8 mouse cellular contexts compared by ENCODE assay signal in genomic region chr19:8713306-8713996, GRCm38 (mm10). TPM values are rescaled to one million over a fixed set of nuclear protein-coding genes. Genes with fewer than 3 reads are reported as not detected.
DNase-seq lines count a peak whose midpoint lies in the region; ATAC-seq and TF ChIP-seq lines count a peak whose summit lies in the region.

No protein-coding gene starts in this region.

- ATAC-seq in embryonic facial prominence, embryonic 14.5 days (ENCODE audit: low read depth): peak; percentile 91
- ATAC-seq in kidney, embryonic 14.5 days (ENCODE audit: low FRiP score, low TSS enrichment): peak; percentile 90
- ATAC-seq in limb, embryonic 14.5 days (ENCODE audit: low FRiP score, low read depth): peak; percentile 89
- ATAC-seq in midbrain, embryonic 16.5 days: peak; percentile 94

- H3K27me3 ChIP-seq in embryonic facial prominence, embryonic 14.5 days (replicated peaks; ENCODE audit: control insufficient read depth, insufficient read depth, low read length): no peaks in the 10 kb centered on the region
- no peaks in the 10 kb centered on the region for H3K27me3 ChIP-seq in kidney, embryonic 14.5 days (ENCODE audit: control insufficient read depth, insufficient read depth, low read length)
- H3K27me3 ChIP-seq in limb, embryonic 14.5 days (ENCODE audit: control insufficient read depth, insufficient read depth, low read length): no peaks in the 10 kb centered on the region
- H3K27me3 ChIP-seq in midbrain, embryonic 16.5 days (ENCODE audit: control insufficient read depth, insufficient read depth, low read depth, low read length): no peaks in the 10 kb centered on the region
- no peaks in the 10 kb centered on the region for H3K27me3 ChIP-seq in spleen, adult 2 months (ENCODE audit: control insufficient read depth, insufficient read depth, low read length)

- no peaks in the 10 kb centered on the region for H3K9me3 ChIP-seq in embryonic facial prominence, embryonic 14.5 days (ENCODE audit: control insufficient read depth, low read length)
- H3K9me3 ChIP-seq in kidney, embryonic 14.5 days (ENCODE audit: control insufficient read depth, low read length): no peaks in the 10 kb centered on the region
- H3K9me3 ChIP-seq in limb, embryonic 14.5 days (ENCODE audit: control insufficient read depth, low read length): no peaks in the 10 kb centered on the region
- no peaks in the 10 kb centered on the region for H3K9me3 ChIP-seq in midbrain, embryonic 16.5 days (replicated peaks; ENCODE audit: control insufficient read depth, low read length, poor library complexity, severe bottlenecking)

- H3K9ac ChIP-seq in embryonic facial prominence, embryonic 14.5 days (ENCODE audit: low read depth, low read length): peak overlapping the region; percentile 93
- H3K9ac ChIP-seq in kidney, embryonic 14.5 days (ENCODE audit: low read depth, low read length): peak overlapping the region; percentile 82
- peak overlapping the region; percentile 91 for H3K9ac ChIP-seq in limb, embryonic 14.5 days (ENCODE audit: low read depth, low read length, severe bottlenecking)
- peak overlapping the region; percentile 73 for H3K9ac ChIP-seq in midbrain, embryonic 16.5 days (ENCODE audit: low read depth, low read length)

- peak overlapping the region; percentile 95 for H3K27ac ChIP-seq in bone marrow, adult 2 months (ENCODE audit: control insufficient read depth, insufficient read depth, low read depth, low read length, poor library complexity)
- peak overlapping the region; percentile 94 for H3K27ac ChIP-seq in embryonic facial prominence, embryonic 14.5 days (replicated peaks; ENCODE audit: low read depth, low read length)
- peak overlapping the region; percentile 96 for H3K27ac ChIP-seq in kidney, embryonic 14.5 days (ENCODE audit: low read depth, low read length)
- H3K27ac ChIP-seq in limb, embryonic 14.5 days (replicated peaks; ENCODE audit: low read depth, low read length): peak overlapping the region; percentile 90
- peak overlapping the region; percentile 90 for H3K27ac ChIP-seq in midbrain, embryonic 16.5 days (ENCODE audit: low read length)
- peak overlapping the region; percentile 89 for H3K27ac ChIP-seq in spleen, adult 2 months (ENCODE audit: insufficient read depth, low read length)

- peaks cover 39% of the 10 kb centered on the region for H3K36me3 ChIP-seq in embryonic facial prominence, embryonic 14.5 days (ENCODE audit: control insufficient read depth, insufficient read depth, low read length)
- H3K36me3 ChIP-seq in kidney, embryonic 14.5 days (ENCODE audit: control insufficient read depth, insufficient read depth, low read length): peaks cover 36% of the 10 kb centered on the region
- peaks cover 39% of the 10 kb centered on the region for H3K36me3 ChIP-seq in limb, embryonic 14.5 days (ENCODE audit: control insufficient read depth, insufficient read depth, low read length)
- peaks cover 20% of the 10 kb centered on the region for H3K36me3 ChIP-seq in midbrain, embryonic 16.5 days (ENCODE audit: control insufficient read depth, insufficient read depth, low read length)
- H3K36me3 ChIP-seq in spleen, adult 2 months (ENCODE audit: control insufficient read depth, insufficient read depth, low read length): peaks cover 23% of the 10 kb centered on the region

- TF ChIP-seq POLR2A in bone marrow, adult 2 months (IDR thresholded peaks at IDR 0.05; ENCODE audit: borderline replicate concordance, control insufficient read depth, low read depth, low read length): peak; percentile 99
- peak; percentile 94; the same call in 1 of the 2 replicates for TF ChIP-seq POLR2A in limb, embryonic 14.5 days (IDR thresholded peaks at IDR 0.05; ENCODE audit: borderline replicate concordance, extremely low read depth, insufficient read depth, insufficient read length)
- peak; percentile 98 for TF ChIP-seq POLR2A in spleen, adult 2 months (IDR thresholded peaks at IDR 0.05; ENCODE audit: low read depth, low read length)

- H3K4me1 ChIP-seq in bone marrow, adult 2 months (ENCODE audit: control insufficient read depth, insufficient read depth, low read length): peaks cover 3% of the 10 kb centered on the region; the same call in 1 of the 2 replicates
- H3K4me1 ChIP-seq in embryonic facial prominence, embryonic 14.5 days (ENCODE audit: control insufficient read depth, insufficient read depth, low read length): peaks cover 19% of the 10 kb centered on the region
- peaks cover 19% of the 10 kb centered on the region; the same call in 1 of the 2 replicates for H3K4me1 ChIP-seq in kidney, embryonic 14.5 days (ENCODE audit: control insufficient read depth, insufficient read depth, low read length)
- peaks cover 28% of the 10 kb centered on the region for H3K4me1 ChIP-seq in limb, embryonic 14.5 days (ENCODE audit: control insufficient read depth, insufficient read depth, low read length)
- peaks cover 32% of the 10 kb centered on the region for H3K4me1 ChIP-seq in midbrain, embryonic 16.5 days (ENCODE audit: control insufficient read depth, insufficient read depth, low read length)
- H3K4me1 ChIP-seq in spleen, adult 2 months (ENCODE audit: control insufficient read depth, insufficient read depth, insufficient read length): peaks cover 6% of the 10 kb centered on the region; the same call in 1 of the 2 replicates

- peak; percentile 93 for DNase-seq in 3T3-L1 (ENCODE audit: low read depth, low spot score)
- DNase-seq in embryonic facial prominence, embryonic 14.5 days (ENCODE audit: low spot score): peak; percentile 93
- DNase-seq in heart, adult 9 months (ENCODE audit: low spot score in 2 of 2): peak; percentile 91 to 94
- DNase-seq in limb, embryonic 14.5 days (ENCODE audit: low spot score): peak; percentile 89
- DNase-seq in spleen, adult 2 months (ENCODE audit: low read depth in 1 of 2, low spot score in 2 of 2): peak; percentile 77 to 96

- peak; percentile 92 for TF ChIP-seq CTCF in bone marrow, adult 2 months (IDR thresholded peaks at IDR 0.05; ENCODE audit: control insufficient read depth, insufficient read depth, low read length)
- peak; percentile 75; the same call in 1 of the 2 replicates for TF ChIP-seq CTCF in spleen, adult 2 months (IDR thresholded peaks at IDR 0.05; ENCODE audit: extremely low read depth, insufficient read depth, insufficient read length, insufficient replicate concordance)

- peak overlapping the region; percentile 73 for H3K4me2 ChIP-seq in embryonic facial prominence, embryonic 14.5 days (ENCODE audit: low read depth, low read length)
- peak overlapping the region; percentile 72 for H3K4me2 ChIP-seq in kidney, embryonic 14.5 days (replicated peaks; ENCODE audit: low read depth, low read length)
- peak overlapping the region; percentile 68 for H3K4me2 ChIP-seq in limb, embryonic 14.5 days (replicated peaks; ENCODE audit: low read depth, low read length, severe bottlenecking)
- peak overlapping the region; percentile 75 for H3K4me2 ChIP-seq in midbrain, embryonic 16.5 days (ENCODE audit: low read length)

- peak overlapping the region; percentile 100 for H3K4me3 ChIP-seq in bone marrow, adult 2 months (replicated peaks; ENCODE audit: control insufficient read depth, low read depth, low read length)
- H3K4me3 ChIP-seq in embryonic facial prominence, embryonic 14.5 days (ENCODE audit: low read depth, low read length): peak overlapping the region; percentile 89
- H3K4me3 ChIP-seq in kidney, embryonic 14.5 days (ENCODE audit: low read length): peak overlapping the region; percentile 81
- peak overlapping the region; percentile 90 for H3K4me3 ChIP-seq in limb, embryonic 14.5 days (replicated peaks; ENCODE audit: low read length)
- peak overlapping the region; percentile 56 for H3K4me3 ChIP-seq in midbrain, embryonic 16.5 days (ENCODE audit: low read depth, low read length)
- H3K4me3 ChIP-seq in spleen, adult 2 months (ENCODE audit: extremely low read depth, insufficient read depth, insufficient read length): peak overlapping the region; percentile 92

- under 1% methylated on average over 51 of the region's 51 CpGs for WGBS in bone marrow, adult 2 months
- WGBS in embryonic facial prominence, embryonic 14.5 days: under 1% methylated on average over 30 of the region's 51 CpGs
- WGBS in kidney, embryonic 14.5 days: under 1% methylated on average over 51 of the region's 51 CpGs
- WGBS in limb, embryonic 14.5 days: 2% methylated on average over 48 of the region's 51 CpGs
- WGBS in midbrain, embryonic 16.5 days: under 1% methylated on average over 45 of the region's 51 CpGs
- under 1% methylated on average over 51 of the region's 51 CpGs for WGBS in spleen, adult 2 months

RNA-seq across cellular contexts. Expression of gene Slc3a2, which starts 9.7 kb away (rescaled TPM):
- 58.4 and 65.7 TPM in 2 replicates for polyA plus RNA-seq in bone marrow, adult 2 months (2011; ENCODE audit: insufficient read depth, insufficient read length, low replicate concordance, missing spikeins)
- polyA plus RNA-seq in embryonic facial prominence, embryonic 14.5 days (2014; fragmentation: Nextera tagmentation; extraction: Ambion mirVana): 100 and 107 TPM in 2 replicates
- polyA plus RNA-seq in kidney, embryonic 14.5 days (2014; fragmentation: Nextera tagmentation; extraction: Ambion mirVana): 114 and 123 TPM in 2 replicates
- 111 and 123 TPM in 2 replicates for polyA plus RNA-seq in limb, embryonic 14.5 days (2012; rRNA removed)
- polyA plus RNA-seq in limb, embryonic 14.5 days (2014; fragmentation: Nextera tagmentation; extraction: Ambion mirVana): 101 and 109 TPM in 2 replicates
- polyA plus RNA-seq in midbrain, embryonic 16.5 days (2015; fragmentation: Nextera tagmentation; extraction: Ambion mirVana): 176 and 182 TPM in 2 replicates
- 122 and 129 TPM in 2 replicates for polyA plus RNA-seq in spleen, adult 2 months (2012; rRNA removed)

RNA-seq across cellular contexts. Expression of gene Wdr74, which starts 22.2 kb away (rescaled TPM):
- polyA plus RNA-seq in bone marrow, adult 2 months (2011; ENCODE audit: insufficient read depth, insufficient read length, low replicate concordance, missing spikeins): 40.8 and 121 TPM in 2 replicates
- 76.6 and 80.1 TPM in 2 replicates for polyA plus RNA-seq in embryonic facial prominence, embryonic 14.5 days (2014; fragmentation: Nextera tagmentation; extraction: Ambion mirVana)
- polyA plus RNA-seq in kidney, embryonic 14.5 days (2014; fragmentation: Nextera tagmentation; extraction: Ambion mirVana): 82.9 and 97.3 TPM in 2 replicates
- 66.4 and 66.6 TPM in 2 replicates for polyA plus RNA-seq in limb, embryonic 14.5 days (2012; rRNA removed)
- 85.5 and 87.2 TPM in 2 replicates for polyA plus RNA-seq in limb, embryonic 14.5 days (2014; fragmentation: Nextera tagmentation; extraction: Ambion mirVana)
- 93.1 and 95.9 TPM in 2 replicates for polyA plus RNA-seq in midbrain, embryonic 16.5 days (2015; fragmentation: Nextera tagmentation; extraction: Ambion mirVana)
- 26.2 and 30.2 TPM in 2 replicates for polyA plus RNA-seq in spleen, adult 2 months (2012; rRNA removed)

RNA-seq across cellular contexts. Expression of gene 1700092M07Rik, which starts 27.1 kb away (rescaled TPM):
- polyA plus RNA-seq in bone marrow, adult 2 months (2011; ENCODE audit: insufficient read depth, insufficient read length, low replicate concordance, missing spikeins): 3.4 and 3.7 TPM in 2 replicates
- polyA plus RNA-seq in embryonic facial prominence, embryonic 14.5 days (2014; fragmentation: Nextera tagmentation; extraction: Ambion mirVana): 0.85 and 1.9 TPM in 2 replicates
- 0.70 and 2.3 TPM in 2 replicates for polyA plus RNA-seq in kidney, embryonic 14.5 days (2014; fragmentation: Nextera tagmentation; extraction: Ambion mirVana)
- polyA plus RNA-seq in limb, embryonic 14.5 days (2012; rRNA removed): 1.6 and 3.2 TPM in 2 replicates
- polyA plus RNA-seq in limb, embryonic 14.5 days (2014; fragmentation: Nextera tagmentation; extraction: Ambion mirVana): 1.6 and 2.1 TPM in 2 replicates
- 1.2 and 1.8 TPM in 2 replicates for polyA plus RNA-seq in midbrain, embryonic 16.5 days (2015; fragmentation: Nextera tagmentation; extraction: Ambion mirVana)
- not detected in 2 replicates for polyA plus RNA-seq in spleen, adult 2 months (2012; rRNA removed)

RNA-seq across cellular contexts. Expression of gene Stx5a, which starts 27.8 kb away (rescaled TPM):
- 62.1 and 83.9 TPM in 2 replicates for polyA plus RNA-seq in bone marrow, adult 2 months (2011; ENCODE audit: insufficient read depth, insufficient read length, low replicate concordance, missing spikeins)
- 140 and 142 TPM in 2 replicates for polyA plus RNA-seq in embryonic facial prominence, embryonic 14.5 days (2014; fragmentation: Nextera tagmentation; extraction: Ambion mirVana)
- polyA plus RNA-seq in kidney, embryonic 14.5 days (2014; fragmentation: Nextera tagmentation; extraction: Ambion mirVana): 114 and 128 TPM in 2 replicates
- 188 and 197 TPM in 2 replicates for polyA plus RNA-seq in limb, embryonic 14.5 days (2012; rRNA removed)
- 161 and 174 TPM in 2 replicates for polyA plus RNA-seq in limb, embryonic 14.5 days (2014; fragmentation: Nextera tagmentation; extraction: Ambion mirVana)
- 122 and 123 TPM in 2 replicates for polyA plus RNA-seq in midbrain, embryonic 16.5 days (2015; fragmentation: Nextera tagmentation; extraction: Ambion mirVana)
- 52.8 and 53.0 TPM in 2 replicates for polyA plus RNA-seq in spleen, adult 2 months (2012; rRNA removed)

RNA-seq across cellular contexts. Expression of gene Nxf1, which starts 43.4 kb away (rescaled TPM):
- 488 and 589 TPM in 2 replicates for polyA plus RNA-seq in bone marrow, adult 2 months (2011; ENCODE audit: insufficient read depth, insufficient read length, low replicate concordance, missing spikeins)
- polyA plus RNA-seq in embryonic facial prominence, embryonic 14.5 days (2014; fragmentation: Nextera tagmentation; extraction: Ambion mirVana): 152 and 171 TPM in 2 replicates
- 155 and 198 TPM in 2 replicates for polyA plus RNA-seq in kidney, embryonic 14.5 days (2014; fragmentation: Nextera tagmentation; extraction: Ambion mirVana)
- polyA plus RNA-seq in limb, embryonic 14.5 days (2012; rRNA removed): 263 and 265 TPM in 2 replicates
- polyA plus RNA-seq in limb, embryonic 14.5 days (2014; fragmentation: Nextera tagmentation; extraction: Ambion mirVana): 168 and 187 TPM in 2 replicates
- polyA plus RNA-seq in midbrain, embryonic 16.5 days (2015; fragmentation: Nextera tagmentation; extraction: Ambion mirVana): 146 and 169 TPM in 2 replicates
- 80.2 and 104 TPM in 2 replicates for polyA plus RNA-seq in spleen, adult 2 months (2012; rRNA removed)

Comparison
In these comparisons a context has a peak if more than half of its experiments do, and no peak if none do; other contexts are left out.
1. Peak in every context shown above with its lines: DNase-seq, ATAC-seq, H3K4me3 ChIP-seq and H3K27ac ChIP-seq.